Mouse (Mus musculus) urinary bladder, postnatal 4 days (tissue): Measurements from ENCODE around the gene Bpnt1.
"Not testable (repeated sequence)": the region's sequence is repeated elsewhere in the genome, so short reads cannot be mapped to it uniquely, and the experiment has no call there.

Experiments used
- DNase-seq, 2 experiments: peaks; one replicate each; pipeline ENCODE4 v3.0.0; 2021 to 2022; ENCODE audit warnings: low spot score in 2 of 2

The Bpnt1 gene

GRCm38 (mm10) chr1:185331983-185332430, at the start of gene Bpnt1:
TSS of gene Bpnt1 (plus strand) at chr1:185332149.
- peak; percentile 86 for DNase-seq

- DNase-seq: no peak
These were observed 49.1 kb upstream of the Bpnt1 start for GRCm38 (mm10) chr1:185282846-185283245.

GRCm38 (mm10) chr1:185283247-185283646, 48.7 kb upstream of the Bpnt1 start:
- DNase-seq: no peak

GRCm38 (mm10) chr1:185284740-185285139, 47.2 kb upstream of the Bpnt1 start:
- no peak for DNase-seq

GRCm38 (mm10) chr1:185285171-185285570, 46.8 kb upstream of the Bpnt1 start:
- DNase-seq: no peak

- no peak for DNase-seq
These were observed 44.9 kb upstream of the Bpnt1 start for GRCm38 (mm10) chr1:185287066-185287465.

GRCm38 (mm10) chr1:185289231-185289630, 42.7 kb upstream of the Bpnt1 start:
- DNase-seq: peak in 1 of 2 experiments; percentile 30

GRCm38 (mm10) chr1:185291336-185291735, 40.6 kb upstream of the Bpnt1 start:
- DNase-seq: no peak

- no peak for DNase-seq
These were observed 39.1 kb upstream of the Bpnt1 start for GRCm38 (mm10) chr1:185292646-185293360.

GRCm38 (mm10) chr1:185296850-185297249, 35.1 kb upstream of the Bpnt1 start:
- DNase-seq: no peak

- peak in 1 of 2 experiments; percentile 52 for DNase-seq
These were observed 33.5 kb upstream of the Bpnt1 start for GRCm38 (mm10) chr1:185298496-185298895.

- DNase-seq: peak in 1 of 2 experiments; percentile 44
These were observed 29.1 kb upstream of the Bpnt1 start for GRCm38 (mm10) chr1:185302816-185303215.

- DNase-seq: peak in 1 of 2 experiments; percentile 45
These were observed 25.1 kb upstream of the Bpnt1 start for GRCm38 (mm10) chr1:185306836-185307235.

- DNase-seq: no peak
These were observed 24.3 kb upstream of the Bpnt1 start for GRCm38 (mm10) chr1:185307645-185308044.

GRCm38 (mm10) chr1:185308334-185308733, 23.6 kb upstream of the Bpnt1 start:
- DNase-seq: no peak

GRCm38 (mm10) chr1:185308908-185309307, 23.0 kb upstream of the Bpnt1 start:
- DNase-seq: peak in 1 of 2 experiments; percentile 58

GRCm38 (mm10) chr1:185311949-185312348, 20.0 kb upstream of the Bpnt1 start:
- peak in 1 of 2 experiments; percentile 56 for DNase-seq

- DNase-seq: peak in 1 of 2 experiments; percentile 54
These were observed 17.4 kb upstream of the Bpnt1 start for GRCm38 (mm10) chr1:185314546-185314945.

- peak in 1 of 2 experiments; percentile 16 for DNase-seq
These were observed 15.9 kb upstream of the Bpnt1 start for GRCm38 (mm10) chr1:185315846-185316568.

- not testable (repeated sequence) for DNase-seq
These were observed 4.1 kb upstream of the Bpnt1 start for GRCm38 (mm10) chr1:185327754-185328345.

GRCm38 (mm10) chr1:185328721-185329610, 3.0 kb upstream of the Bpnt1 start, which contains the start of gene Iars2:
TSS of gene Iars2 (minus strand) at chr1:185329396.
- peak; percentile 86 to 90 for DNase-seq
